Mouse (Mus musculus): ENCODE results near the gene Gm21969. TPM values are rescaled to one million over a fixed set of nuclear protein-coding genes. Genes with fewer than 3 reads are reported as not detected.
A peak's percentile ranks its signal among the peaks of the same experiment; 100 is the strongest.

Gm21969 gene
- total RNA-seq, 2 experiments from 2014 or later, result not detected

GRCm38 (mm10) chr4:139631569-139632253, 28.7 kb downstream of the Gm21969 start:
- TF ChIP-seq CTCF (conservative IDR thresholded peaks at IDR 0.05), result no peak; the same call in 1 of the 2 replicates
- Histone ChIP-seq H3K4me3 (no peak overlapping the region), H3K27ac (peak overlapping the region; percentile 21; the same call in 1 of the 2 replicates)
- no peak for DNase-seq (ENCODE audit: low spot score in 2 of 2)

DNA sequence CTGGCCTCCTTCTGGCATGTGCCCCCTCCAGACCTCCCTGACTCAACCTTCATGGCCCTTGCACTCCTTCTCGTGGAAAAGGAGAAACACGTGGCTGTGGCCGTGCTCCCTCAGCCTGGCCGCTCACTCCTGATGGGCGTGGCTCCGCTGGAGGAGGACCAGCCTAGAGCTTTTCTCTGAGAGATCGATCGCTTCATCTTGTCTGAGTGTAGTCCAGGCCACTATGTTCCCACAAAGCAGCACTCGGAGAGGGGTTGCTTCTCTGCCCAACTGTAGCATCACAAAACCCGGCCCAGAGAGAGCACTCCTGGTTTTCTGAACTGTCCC, 29.2 kb downstream of the Gm21969 start:
- no peak for DNase-seq (ENCODE audit: low spot score in 2 of 2)
- Histone ChIP-seq H3K4me3 (no peak overlapping the region), H3K27ac (no peak overlapping the region; the same call in 1 of the 2 replicates)
- no peak for TF ChIP-seq CTCF (conservative IDR thresholded peaks at IDR 0.05)

- peak; percentile 52 to 86 for DNase-seq (ENCODE audit: low spot score in 2 of 2)
- Histone ChIP-seq H3K4me3 (no peak overlapping the region), H3K27ac (no peak overlapping the region)
- peak; percentile 98 for TF ChIP-seq CTCF (conservative IDR thresholded peaks at IDR 0.05)
Observed at GRCm38 (mm10) chr4:139636373-139636772, 33.4 kb downstream of the Gm21969 start.

- no peak for TF ChIP-seq CTCF (conservative IDR thresholded peaks at IDR 0.05)
Observed at GRCm38 (mm10) chr4:139637847-139638246, 34.9 kb downstream of the Gm21969 start.

GRCm38 (mm10) chr4:139638356-139638755, 35.4 kb downstream of the Gm21969 start:
- TF ChIP-seq CTCF (conservative IDR thresholded peaks at IDR 0.05), result no peak
- no peak for DNase-seq (ENCODE audit: low spot score in 2 of 2)
- Histone ChIP-seq H3K27ac (no peak overlapping the region), H3K4me3 (no peak overlapping the region)

More at GRCm38 (mm10) chr4:139637847-139638246, 34.9 kb downstream of the Gm21969 start:
- Histone ChIP-seq H3K4me3 (no peak overlapping the region), H3K27ac (no peak overlapping the region)
- no peak for DNase-seq (ENCODE audit: low spot score in 2 of 2)

GRCm38 (mm10) chr4:139639801-139640200, 36.8 kb downstream of the Gm21969 start:
- no peak for TF ChIP-seq CTCF (conservative IDR thresholded peaks at IDR 0.05)
- DNase-seq (ENCODE audit: low spot score in 2 of 2), result no peak

GRCm38 (mm10) chr4:139640333-139640732, 37.3 kb downstream of the Gm21969 start:
- Histone ChIP-seq H3K4me3 (no peak overlapping the region), H3K27ac (no peak overlapping the region)
- TF ChIP-seq CTCF (conservative IDR thresholded peaks at IDR 0.05), result no peak
- no peak for DNase-seq (ENCODE audit: low spot score in 2 of 2)

More at GRCm38 (mm10) chr4:139639801-139640200, 36.8 kb downstream of the Gm21969 start:
- Histone ChIP-seq H3K4me3 (no peak overlapping the region), H3K27ac (no peak overlapping the region)

DNA sequence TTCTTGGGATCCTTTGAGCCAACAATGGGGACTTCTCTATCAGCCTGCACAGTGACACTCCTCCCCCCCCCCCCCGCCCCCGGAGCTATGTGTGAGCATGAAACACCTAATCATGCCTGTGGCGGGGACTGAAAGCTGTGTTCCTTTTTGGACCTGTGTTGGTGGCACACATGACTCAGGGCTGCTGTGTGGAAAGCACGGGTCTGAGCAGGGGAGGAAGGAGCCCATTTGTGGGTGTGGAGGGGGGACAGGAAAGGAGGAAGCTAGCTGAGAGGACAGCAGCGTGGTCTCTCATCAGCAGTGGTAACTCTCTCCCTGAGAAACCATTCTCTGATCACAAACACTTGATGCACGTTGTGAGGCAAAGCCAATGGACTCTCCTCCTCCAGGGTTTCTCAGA, 37.8 kb downstream of the Gm21969 start:
- no peak for DNase-seq (ENCODE audit: low spot score in 2 of 2)
- Histone ChIP-seq H3K27ac (no peak overlapping the region), H3K4me3 (no peak overlapping the region)
- TF ChIP-seq CTCF (conservative IDR thresholded peaks at IDR 0.05), result no peak

DNA sequence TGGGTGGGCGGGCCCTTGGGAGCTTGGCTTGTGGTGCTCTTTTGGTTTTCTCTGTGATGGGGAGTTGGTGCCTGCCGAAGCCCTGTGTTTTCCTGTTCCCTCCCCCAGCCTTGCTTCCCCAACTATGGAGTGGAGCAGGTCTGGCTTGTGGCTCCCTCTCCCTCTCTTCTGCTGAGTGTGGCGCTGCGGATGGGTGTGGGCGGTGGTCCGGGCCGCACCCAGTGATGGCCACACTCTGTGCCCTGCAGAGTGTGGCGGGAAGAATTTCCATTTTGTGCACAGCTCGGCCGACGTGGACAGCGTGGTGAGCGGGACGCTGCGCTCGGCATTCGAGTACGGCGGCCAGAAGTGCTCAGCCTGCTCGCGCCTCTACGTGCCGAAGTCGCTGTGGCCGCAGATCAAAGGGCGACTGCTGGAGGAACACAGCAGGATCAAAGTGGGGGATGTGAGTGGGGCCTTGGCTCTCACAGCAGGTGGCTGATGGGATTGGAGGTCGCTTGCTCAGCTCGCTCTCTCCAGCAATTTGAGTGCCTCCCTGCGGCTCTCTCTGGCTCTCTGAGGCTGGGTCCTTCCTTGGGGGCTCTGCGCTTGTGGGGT, 38.9 kb downstream of the Gm21969 start:
- peak overlapping the region; percentile 42 for H3K4me3 ChIP-seq
- no peak for TF ChIP-seq CTCF (conservative IDR thresholded peaks at IDR 0.05)
- peak overlapping the region; percentile 48; the same call in 1 of the 2 replicates for H3K27ac ChIP-seq
- no peak for DNase-seq (ENCODE audit: low spot score in 2 of 2)

DNA sequence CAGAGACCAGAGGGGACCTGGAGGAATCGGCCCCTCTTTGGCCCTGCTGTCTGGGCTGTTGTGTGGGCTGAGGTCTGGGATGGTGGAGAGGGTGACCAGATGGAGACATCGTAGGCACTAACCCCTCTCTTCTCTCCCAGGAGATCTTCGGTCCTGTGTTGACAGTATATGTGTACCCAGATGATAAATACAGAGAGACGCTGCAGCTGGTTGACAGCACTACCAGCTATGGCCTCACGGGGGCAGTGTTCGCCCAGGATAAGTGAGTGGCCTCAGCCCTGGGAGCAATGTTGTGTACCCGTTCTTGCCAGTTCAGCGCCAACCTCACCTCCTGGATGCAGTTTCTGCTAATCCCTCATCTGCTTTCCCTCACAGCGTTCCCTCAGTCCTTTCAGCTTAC, 41.0 kb downstream of the Gm21969 start:
- peak; percentile 59 to 91 for DNase-seq (ENCODE audit: low spot score in 2 of 2)
- TF ChIP-seq CTCF (conservative IDR thresholded peaks at IDR 0.05), result peak; percentile 95
- no peak overlapping the region for H3K4me3 ChIP-seq

DNA sequence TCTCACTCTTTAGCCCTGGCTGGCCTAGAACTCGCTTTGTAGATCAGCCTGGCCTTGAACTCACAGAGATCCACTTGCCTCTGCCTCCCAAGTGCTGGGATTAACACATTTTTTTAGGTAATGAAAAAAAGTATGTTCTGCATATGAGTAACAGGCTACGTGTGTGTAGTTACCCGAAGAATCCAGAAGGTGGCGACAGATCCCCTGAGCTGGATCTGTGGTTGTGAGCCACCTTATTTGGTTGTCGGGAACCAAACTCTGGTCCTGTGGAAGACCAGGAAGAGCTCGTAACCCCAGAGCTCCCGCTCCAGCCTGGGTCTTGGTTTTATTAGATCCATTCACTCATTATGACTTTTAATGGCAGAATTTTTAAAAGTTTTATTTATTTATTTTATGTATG, 43.9 kb downstream of the Gm21969 start:
- peak; percentile 62 for TF ChIP-seq CTCF (conservative IDR thresholded peaks at IDR 0.05)
- Histone ChIP-seq H3K4me3 (no peak overlapping the region), H3K27ac (no peak overlapping the region)

More for the DNA sequence above, 41.0 kb downstream of the Gm21969 start:
- no peak overlapping the region for H3K27ac ChIP-seq

DNA sequence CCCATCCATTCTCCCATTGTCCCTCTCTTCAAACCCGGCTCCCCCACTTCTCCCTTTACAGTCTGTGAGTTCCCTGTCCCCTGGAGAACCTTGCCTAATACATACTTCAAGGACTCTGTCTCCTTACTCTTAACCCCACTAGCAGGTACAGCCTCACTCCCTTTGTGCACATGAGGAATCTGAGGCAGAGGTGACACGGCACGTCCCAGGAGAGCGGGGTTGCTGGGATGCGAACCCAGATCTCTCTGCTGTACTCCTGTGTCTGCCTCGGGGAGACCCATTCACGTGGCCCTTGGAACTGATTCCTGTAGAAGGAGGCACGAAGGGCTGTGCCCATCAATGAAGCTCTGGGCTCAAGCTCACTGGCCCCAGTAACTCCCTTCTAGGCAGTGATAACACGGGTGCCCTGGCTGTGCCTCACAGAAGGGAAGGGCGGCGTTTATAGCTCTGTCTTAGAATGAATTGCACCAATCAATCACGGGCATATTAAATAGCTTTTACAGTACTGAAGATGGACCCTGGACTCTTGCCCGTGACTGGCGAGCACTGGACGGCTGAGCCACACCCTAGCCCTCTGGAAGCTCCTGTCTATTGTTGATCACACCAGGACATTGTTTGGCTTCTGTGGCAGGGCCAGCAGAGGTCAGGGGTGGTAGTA, 47.2 kb downstream of the Gm21969 start:
- TF ChIP-seq CTCF (conservative IDR thresholded peaks at IDR 0.05), result no peak
- H3K4me3 ChIP-seq, result no peak overlapping the region
- DNase-seq (ENCODE audit: low spot score in 2 of 2), result no peak
- no peak overlapping the region for H3K27ac ChIP-seq

More for the DNA sequence above, 43.9 kb downstream of the Gm21969 start:
- no peak for DNase-seq (ENCODE audit: low spot score in 2 of 2)

GRCm38 (mm10) chr4:139650907-139651306, 47.9 kb downstream of the Gm21969 start:
- no peak for TF ChIP-seq CTCF (conservative IDR thresholded peaks at IDR 0.05)
- DNase-seq (ENCODE audit: low spot score in 2 of 2), result no peak

More at GRCm38 (mm10) chr4:139650907-139651306, 47.9 kb downstream of the Gm21969 start:
- Histone ChIP-seq H3K27ac (no peak overlapping the region), H3K4me3 (no peak overlapping the region)
